Mouse (Mus musculus) liver, embryonic 14.5 days (tissue): ENCODE data around the gene Cd300lf.

Experiments used
- CTCF ChIP-seq: IDR thresholded peaks from 2 replicates; pipeline ENCODE4 v1.5.1; 2016; ENCODE audit warnings: antibody characterized with exemption, low read depth, control low read depth
- EP300 ChIP-seq: IDR thresholded peaks from 2 replicates; pipeline ENCODE4 v1.6.1; 2016; ENCODE audit warnings: antibody characterized with exemption, low read depth

DNA sequence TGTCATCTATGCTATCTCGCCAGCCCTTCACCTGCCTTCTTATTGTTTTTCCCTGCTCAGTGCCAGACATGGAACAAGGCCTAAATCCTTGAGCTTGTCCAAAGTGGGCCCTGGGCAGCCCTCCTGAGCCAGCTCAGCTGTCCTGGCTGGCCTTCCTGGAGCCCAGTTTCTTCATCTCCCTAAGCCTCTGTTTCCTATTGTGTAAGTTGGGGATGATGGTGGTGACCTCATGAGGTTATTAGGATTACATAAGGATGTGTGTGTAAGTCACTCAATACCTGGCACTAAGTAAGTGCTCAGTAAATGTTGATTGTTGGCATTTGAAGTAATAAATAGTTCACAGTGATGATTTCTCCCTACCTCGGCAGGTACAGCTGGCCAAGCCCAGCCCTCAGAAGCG, 33.0 kb upstream of the Cd300lf start:
- TF ChIP-seq CTCF: no peak
- no peak for TF ChIP-seq EP300
